Mouse (Mus musculus) neural tube, embryonic 13.5 days (tissue): ENCODE measurements around the gene Vmn1r81. TPM values are rescaled to one million over a fixed set of nuclear protein-coding genes. Genes with fewer than 3 reads are reported as not detected.

Source experiments
- ATAC-seq: fragments of 200-750 bp; cut with Nextera tagmentation; 2 replicates; pipeline ENCODE4 v1.8.0; 2017; ENCODE audit warnings: low read depth, mild to moderate bottlenecking, moderate TSS enrichment, moderate library complexity
- H3K27ac ChIP-seq: fragments of 300-500 bp; sonication (generic); replicated peaks from 2 replicates; pipeline ENCODE4 v1.5.1; 2015; ENCODE audit warnings: moderate library complexity, mild to moderate bottlenecking, inconsistent platforms
- H3K27me3 ChIP-seq: fragments of 300-500 bp; sonication (generic); 2 replicates; pipeline ENCODE4 v1.6.1; 2015; ENCODE audit warnings: mild to moderate bottlenecking, inconsistent platforms
- H3K36me3 ChIP-seq: fragments of 300-500 bp; sonication (generic); 2 replicates; pipeline ENCODE4 v1.6.1; 2015; ENCODE audit warnings: mild to moderate bottlenecking, inconsistent platforms
- H3K4me1 ChIP-seq: fragments of 300-500 bp; sonication (generic); replicated peaks from 2 replicates; pipeline ENCODE4 v1.6.1; 2015; ENCODE audit warnings: inconsistent platforms
- H3K4me2 ChIP-seq: fragments of 300-500 bp; sonication (generic); 2 replicates; pipeline ENCODE4 v1.6.1; 2015; ENCODE audit warnings: inconsistent platforms, mild to moderate bottlenecking, moderate library complexity
- H3K4me3 ChIP-seq: fragments of 300-500 bp; sonication (generic); 2 replicates; pipeline ENCODE4 v1.5.1; 2015; ENCODE audit warnings: mild to moderate bottlenecking, inconsistent platforms
- H3K9ac ChIP-seq: fragments of 300-500 bp; sonication (generic); 2 replicates; pipeline ENCODE4 v1.6.1; 2015; ENCODE audit warnings: moderate library complexity, mild to moderate bottlenecking, inconsistent platforms
- H3K9me3 ChIP-seq: fragments of 300-500 bp; sonication (generic); 2 replicates; pipeline ENCODE4 v1.6.1; 2016; ENCODE audit warnings: inconsistent platforms
- WGBS: fragments of 180-500 bp; shearing (Covaris S2); methylation state at CpG from one replicate; pipeline ENCODE4 v1.1.7; 2015; 5-methylcytosine and 5-hydroxymethylcytosine counted together
- polyA plus RNA-seq: library from polyadenylated mRNA; unstranded; fragments of >200 nt; fragmentation: Nextera tagmentation; extraction: Ambion mirVana; gene quantifications from 2 replicates; pipeline ENCODE4 v1.2.1, GENCODE M21; 2015

The Vmn1r81 gene
- not detected in 2 replicates for polyA plus RNA-seq

- WGBS: 69% methylated on average over 1 of the region's 1 CpGs
- Histone ChIP-seq H3K9ac (no peak within 1 kb of the TSS), H3K4me2 (no peak within 1 kb of the TSS), H3K4me3 (no peak within 1 kb of the TSS), H3K27me3 (no peaks in the 10 kb centered on the region), H3K27ac (no peak within 1 kb of the TSS), H3K4me1 (no peaks in the 10 kb centered on the region), H3K9me3 (peaks cover 18% of the 10 kb centered on the region), H3K36me3 (no peaks in the 10 kb centered on the region)
- no peak for ATAC-seq
These were observed at the start of gene Vmn1r81 for GRCm38 (mm10) chr7:12268169-12268568. Gene Vmn1r81, minus strand, starts transcription at chr7:12268269.

- WGBS: 58% methylated on average over 2 of the region's 2 CpGs
- no peak for ATAC-seq
These were observed 32.1 kb upstream of the Vmn1r81 start, which contains the start of gene Vmn1r82 for GRCm38 (mm10) chr7:12300130-12300529. Gene Vmn1r82, plus strand, starts transcription at chr7:12300430.

GRCm38 (mm10) chr7:12204141-12204540, 63.9 kb downstream of the Vmn1r81 start:
- ATAC-seq: no peak
- peaks cover 16% of the 10 kb centered on the region; the same call in 1 of the 2 replicates for H3K9me3 ChIP-seq
- H3K27ac ChIP-seq: no peak overlapping the region
- H3K27me3 ChIP-seq: no peaks in the 10 kb centered on the region
- H3K4me3 ChIP-seq: no peak overlapping the region
- H3K4me1 ChIP-seq: no peaks in the 10 kb centered on the region
- H3K36me3 ChIP-seq: no peaks in the 10 kb centered on the region
- WGBS: 69% methylated on average over 2 of the region's 2 CpGs
- no peak overlapping the region for H3K9ac ChIP-seq
- no peak overlapping the region for H3K4me2 ChIP-seq

More at GRCm38 (mm10) chr7:12300130-12300529, 32.1 kb upstream of the Vmn1r81 start, which contains the start of gene Vmn1r82:
- Histone ChIP-seq H3K36me3 (no peaks in the 10 kb centered on the region), H3K9ac (no peak within 1 kb of the TSS), H3K27ac (no peak within 1 kb of the TSS), H3K27me3 (no peaks in the 10 kb centered on the region), H3K4me3 (no peak within 1 kb of the TSS), H3K4me1 (no peaks in the 10 kb centered on the region), H3K9me3 (peaks cover 14% of the 10 kb centered on the region), H3K4me2 (no peak within 1 kb of the TSS)

Other genes with a start within 250 kb of the Vmn1r81 start
- not detected in 2 replicates for gene Vmn1r77, start 231.5 kb downstream of the Vmn1r81 start, polyA plus RNA-seq
- not detected in 2 replicates for gene Vmn1r78, start 118.0 kb downstream of the Vmn1r81 start, polyA plus RNA-seq
- gene Vmn1r79, start 97.0 kb downstream of the Vmn1r81 start, polyA plus RNA-seq: not detected in 2 replicates
- gene Vmn1r80, start 79.0 kb downstream of the Vmn1r81 start, polyA plus RNA-seq: not detected in 2 replicates
- gene Vmn1r82, start 32.2 kb upstream of the Vmn1r81 start, polyA plus RNA-seq: not detected in 2 replicates
- gene Vmn1r83, start 61.2 kb upstream of the Vmn1r81 start, polyA plus RNA-seq: not detected in 2 replicates
- not detected in 2 replicates for gene Vmn1r84, start 101.0 kb upstream of the Vmn1r81 start, polyA plus RNA-seq
- 6.6 and 6.8 TPM in 2 replicates for gene Zfp551, start 154.5 kb upstream of the Vmn1r81 start, polyA plus RNA-seq
- gene Zfp606, start 210.0 kb upstream of the Vmn1r81 start, polyA plus RNA-seq: 42.3 and 43.9 TPM in 2 replicates
- not detected in 2 replicates for gene 2900092C05Rik, start 244.2 kb upstream of the Vmn1r81 start, polyA plus RNA-seq